13 mouse cellular contexts compared by ENCODE assay signal in genomic region chr3:95606096-95606495, GRCm38 (mm10). TPM values are rescaled to one million over a fixed set of nuclear protein-coding genes. Genes with fewer than 3 reads are reported as not detected.
A peak's percentile ranks its signal among the peaks of the same experiment; 100 is the strongest.
DNase-seq lines count a peak whose midpoint lies in the region.
"Had no signal": no experiment of that assay in that cellular context is flagged by ENCODE, and none has a peak within 500 bp of the region (broad histone marks: within the 10 kb centered on the region; RNA-seq: fewer than 3 reads in every experiment).

No protein-coding gene starts in this region.

- intact Hi-C loops in heart, postnatal 14 days (cut with DNase I), result no loop called here

- DNase-seq in heart, postnatal 4 days, result peak; percentile 38
- no peak for DNase-seq in heart, postnatal 14 days
- peak; percentile 54 for DNase-seq in Muller cell, postnatal 12 days (ENCODE audit: inconsistent ontology term)
- peak; percentile 40 for DNase-seq in kidney, postnatal 14 days
- DNase-seq in lung, postnatal 10 days, result peak; percentile 20
- no peak for DNase-seq in left cerebral cortex, adult 9 months (ENCODE audit: low spot score in 2 of 2)
- DNase-seq in right cerebral cortex, postnatal 4 days, result no peak
- DNase-seq: cerebellum, adult 9-11 months; gastrocnemius, adult 2 months had no signal

RNA-seq across cellular contexts. Expression of gene Golph3l, which starts 17.4 kb away (rescaled TPM):
- 10 to 100 TPM; 16.9 to 20.5 TPM for total RNA-seq in heart, postnatal 4 days (2021)
- total RNA-seq in heart, postnatal 14 days (2021), result 10 to 100 TPM; 19.8 to 20.5 TPM

RNA-seq across cellular contexts. Expression of gene Ensa, which starts 18.7 kb away (rescaled TPM):
- 10 to 100 TPM; 49.2 to 50.5 TPM for total RNA-seq in heart, postnatal 4 days (2021)
- total RNA-seq in heart, postnatal 14 days (2021), result 10 to 100 TPM; 62.5 to 63.7 TPM

RNA-seq across cellular contexts. Expression of gene Hormad1, which starts 46.6 kb away (rescaled TPM):
- not detected for total RNA-seq in heart, postnatal 4 days (2021)
- total RNA-seq in heart, postnatal 14 days (2021), result not detected
- total RNA-seq: gastrocnemius, adult 2 months; heart, adult 8-10 months; left cerebral cortex, adult 18-20 months; megakaryocyte-erythroid progenitor cell, adult 5-6 weeks; midbrain, postnatal 0 days had no signal

RNA-seq across cellular contexts. Expression of gene Mcl1, which starts 52.5 kb away (rescaled TPM):
- total RNA-seq in heart, postnatal 4 days (2021), result 100 to 1,000 TPM; 112 to 115 TPM
- 100 to 1,000 TPM; 161 to 165 TPM for total RNA-seq in heart, postnatal 14 days (2021)

Comparison
In these comparisons a context has a peak if more than half of its experiments do, and no peak if none do; other contexts are left out.
1. DNase-seq: peak in heart, postnatal 4 days (single experiment), Muller cell, postnatal 12 days (single experiment), kidney, postnatal 14 days (single experiment) and lung, postnatal 10 days (single experiment); none in heart, postnatal 14 days (0 of 2), left cerebral cortex, adult 9 months (0 of 2) and right cerebral cortex, postnatal 4 days (single experiment).